23 mouse cellular contexts compared by ENCODE assay signal in the genomic region with DNA sequence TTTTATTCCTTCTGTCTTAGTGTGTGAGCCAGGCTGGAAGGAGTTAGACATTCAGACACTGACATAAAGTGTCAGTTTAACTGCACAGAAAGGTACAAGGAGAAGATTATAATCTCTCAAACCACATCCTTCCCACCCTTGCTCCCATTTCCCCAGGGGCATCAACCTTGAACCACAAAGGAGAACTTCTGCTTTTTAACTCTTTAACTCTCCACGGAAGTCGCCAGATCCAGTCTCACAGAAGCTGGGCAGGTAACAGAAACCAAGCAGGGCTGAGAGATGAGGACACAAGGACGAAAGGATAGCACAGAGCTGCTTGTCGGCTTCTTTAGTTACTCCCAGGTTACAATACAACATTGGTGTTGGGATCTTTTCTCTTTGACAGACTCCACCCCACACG.
DNase-seq lines count a peak whose midpoint lies in the region; ATAC-seq lines count a peak whose summit lies in the region.
"Had no signal": no experiment of that assay in that cellular context is flagged by ENCODE, and none has a peak within 500 bp of the region (broad histone marks: within the 10 kb centered on the region; RNA-seq: fewer than 3 reads in every experiment).

No protein-coding gene starts in this region.

- H3K36me3 ChIP-seq in liver, embryonic 11.5 days (ENCODE audit: control insufficient read depth, insufficient read depth, low read length) = no peaks in the 10 kb centered on the region
- no peaks in the 10 kb centered on the region for H3K36me3 ChIP-seq in forebrain, embryonic 16.5 days (ENCODE audit: control insufficient read depth, insufficient read depth)
- H3K36me3 ChIP-seq: limb, embryonic 13.5 days; liver, embryonic 15.5 days; stomach, embryonic 15.5 days had no signal

- no peak overlapping the region for H3K4me2 ChIP-seq in liver, embryonic 11.5 days
- H3K4me2 ChIP-seq in forebrain, embryonic 16.5 days (ENCODE audit: low read length) = no peak overlapping the region
- H3K4me2 ChIP-seq: limb, embryonic 13.5 days; liver, embryonic 15.5 days; stomach, embryonic 15.5 days had no signal

- H3K9me3 ChIP-seq in liver, embryonic 11.5 days (ENCODE audit: control insufficient read depth, low read length) = no peaks in the 10 kb centered on the region
- no peaks in the 10 kb centered on the region for H3K9me3 ChIP-seq in forebrain, embryonic 16.5 days (ENCODE audit: control insufficient read depth, low read length)
- H3K9me3 ChIP-seq: liver, embryonic 15.5 days; megakaryocyte, embryonic 14.5 days; stomach, embryonic 15.5 days had no signal

- no peak overlapping the region for H3K9ac ChIP-seq in liver, embryonic 11.5 days (ENCODE audit: low read depth, low read length)
- no peak overlapping the region for H3K9ac ChIP-seq in forebrain, embryonic 16.5 days (replicated peaks; ENCODE audit: low read depth, low read length)
- H3K9ac ChIP-seq: forebrain, postnatal 0 days; limb, embryonic 13.5 days; liver, embryonic 15.5 days; stomach, embryonic 15.5 days had no signal

- H3K4me3 ChIP-seq in liver, embryonic 11.5 days (ENCODE audit: low read depth, low read length) = no peak overlapping the region
- H3K4me3 ChIP-seq in forebrain, embryonic 16.5 days (replicated peaks; ENCODE audit: low read length) = no peak overlapping the region
- H3K4me3 ChIP-seq: erythroblast, embryonic 14.5 days; gastrocnemius, adult 2 months; left cerebral cortex, adult 2 months; limb, embryonic 13.5 days; liver, embryonic 15.5 days; megakaryocyte, embryonic 14.5 days; stomach, embryonic 15.5 days had no signal

- no peak overlapping the region for H3K27ac ChIP-seq in liver, embryonic 11.5 days (ENCODE audit: low read depth, low read length)
- no peak overlapping the region for H3K27ac ChIP-seq in forebrain, embryonic 16.5 days (ENCODE audit: low read length)
- H3K27ac ChIP-seq: gastrocnemius, adult 2 months; hindbrain, postnatal 0 days; left cerebral cortex, adult 2 months; limb, embryonic 13.5 days; liver, embryonic 15.5 days; stomach, embryonic 15.5 days had no signal

- DNase-seq in CD8-positive naive resting alpha-beta T cell, adult 2 months (ENCODE audit: low read depth in 2 of 2, low spot score in 2 of 2) = peak; percentile 10 to 26
- DNase-seq in naive thymus-derived CD4-positive, alpha-beta T cell, adult 2 months (ENCODE audit: low read depth) = peak; percentile 70
- DNase-seq in thymus, postnatal 25 days = peak; percentile 66
- no peak for DNase-seq in liver, embryonic 11.5 days (ENCODE audit: low spot score)
- no peak for DNase-seq in kidney, adult 8-10 months
- no peak for DNase-seq in frontal cortex, postnatal 14 days (ENCODE audit: low spot score in 2 of 2)
- DNase-seq: adrenal gland, adult 8-10 months; cerebellum, adult 11-12 months; forebrain, postnatal 0 days; gastrocnemius, adult 2 months; heart, adult 18-20 months; heart, postnatal 4 days; kidney, adult 9 months had no signal

- ATAC-seq in granulocyte monocyte progenitor cell, adult 5-6 weeks (replicated peaks; ENCODE audit: poor library complexity, severe bottlenecking) = peak; percentile 95
- ATAC-seq in liver, embryonic 11.5 days (replicated peaks; ENCODE audit: low FRiP score) = no peak
- no peak for ATAC-seq in forebrain, embryonic 16.5 days
- ATAC-seq: forebrain, postnatal 0 days; hindbrain, postnatal 0 days; lung, postnatal 0 days had no signal

- 38% methylated on average over 5 of the region's 5 CpGs for WGBS in liver, embryonic 11.5 days
- 81% methylated on average over 5 of the region's 5 CpGs for WGBS in forebrain, embryonic 16.5 days

- no peaks in the 10 kb centered on the region for H3K4me1 ChIP-seq in liver, embryonic 11.5 days (replicated peaks; ENCODE audit: control insufficient read depth, insufficient read depth, low read length)
- no peaks in the 10 kb centered on the region for H3K4me1 ChIP-seq in forebrain, embryonic 16.5 days (replicated peaks; ENCODE audit: control insufficient read depth, insufficient read depth, low read length)
- H3K4me1 ChIP-seq: limb, embryonic 13.5 days; liver, embryonic 15.5 days; stomach, embryonic 15.5 days had no signal

- H3K27me3 ChIP-seq in liver, embryonic 11.5 days (replicated peaks; ENCODE audit: control insufficient read depth, insufficient read depth, low read length) = no peaks in the 10 kb centered on the region
- no peaks in the 10 kb centered on the region for H3K27me3 ChIP-seq in forebrain, embryonic 16.5 days (replicated peaks; ENCODE audit: control insufficient read depth, insufficient read depth, low read length)
- H3K27me3 ChIP-seq: limb, embryonic 13.5 days; liver, embryonic 15.5 days; megakaryocyte, embryonic 14.5 days; stomach, embryonic 15.5 days had no signal

Comparison
In these comparisons a context has a peak if more than half of its experiments do, and no peak if none do; other contexts are left out.
1. DNase-seq: peak in CD8-positive naive resting alpha-beta T cell, adult 2 months (2 of 2), naive thymus-derived CD4-positive, alpha-beta T cell, adult 2 months (single experiment) and thymus, postnatal 25 days (single experiment); none in liver, embryonic 11.5 days (single experiment), kidney, adult 8-10 months (0 of 2) and frontal cortex, postnatal 14 days (0 of 2).